Mouse (Mus musculus) lung, postnatal 25 days (tissue): ENCODE results near the gene Cyb5d2.

ENCODE experiments used
- DNase-seq: peaks from one replicate; pipeline ENCODE4 v3.0.0; 2022; ENCODE audit warnings: low spot score

The Cyb5d2 gene

GRCm38 (mm10) chr11:72795455-72796295 lies at the start of gene Cyb5d2, which contains the start of gene Zzef1:
Gene Cyb5d2 (minus strand): TSS chr11:72796142.
Gene Zzef1 (plus strand): TSS chr11:72796226.
- peak; percentile 98 for DNase-seq

GRCm38 (mm10) chr11:72845526-72845925 lies 49.6 kb upstream of the Cyb5d2 start:
- no peak for DNase-seq

- peak; percentile 36 for DNase-seq
Observed at GRCm38 (mm10) chr11:72843576-72843975, 47.6 kb upstream of the Cyb5d2 start.

GRCm38 (mm10) chr11:72842731-72843130 lies 46.8 kb upstream of the Cyb5d2 start:
- no peak for DNase-seq

GRCm38 (mm10) chr11:72829869-72830268 lies 33.9 kb upstream of the Cyb5d2 start:
- DNase-seq = no peak

- no peak for DNase-seq
Observed at GRCm38 (mm10) chr11:72821041-72821440, 25.1 kb upstream of the Cyb5d2 start.

GRCm38 (mm10) chr11:72818067-72818466 lies 22.1 kb upstream of the Cyb5d2 start:
- DNase-seq = no peak

- DNase-seq = no peak
Observed at GRCm38 (mm10) chr11:72816859-72817258, 20.9 kb upstream of the Cyb5d2 start.

- DNase-seq = no peak
Observed at GRCm38 (mm10) chr11:72814188-72814587, 18.2 kb upstream of the Cyb5d2 start.

- DNase-seq = no peak
Observed at GRCm38 (mm10) chr11:72813687-72814086, 17.7 kb upstream of the Cyb5d2 start.

- DNase-seq = no peak
Observed at GRCm38 (mm10) chr11:72807992-72808391, 12.1 kb upstream of the Cyb5d2 start.

- DNase-seq = no peak
Observed at GRCm38 (mm10) chr11:72806556-72806955, 10.6 kb upstream of the Cyb5d2 start.

GRCm38 (mm10) chr11:72805232-72805631 lies 9.3 kb upstream of the Cyb5d2 start:
- DNase-seq = no peak

- DNase-seq = peak; percentile 31
Observed at GRCm38 (mm10) chr11:72804586-72804985, 8.6 kb upstream of the Cyb5d2 start.

- peak; percentile 12 for DNase-seq
Observed at GRCm38 (mm10) chr11:72803038-72803437, 7.1 kb upstream of the Cyb5d2 start.

GRCm38 (mm10) chr11:72801182-72801581 lies 5.2 kb upstream of the Cyb5d2 start:
- no peak for DNase-seq

- no peak for DNase-seq
Observed at GRCm38 (mm10) chr11:72798112-72798511, 2.2 kb upstream of the Cyb5d2 start.

- no peak for DNase-seq
Observed at GRCm38 (mm10) chr11:72796773-72797338, 914 bp upstream of the Cyb5d2 start.

GRCm38 (mm10) chr11:72796296-72796687 lies 350 bp upstream of the Cyb5d2 start:
- DNase-seq = peak; percentile 16

- DNase-seq = no peak
Observed at GRCm38 (mm10) chr11:72795149-72795454, 840 bp downstream of the Cyb5d2 start.

- DNase-seq = no peak
Observed at GRCm38 (mm10) chr11:72792033-72792432, 3.9 kb downstream of the Cyb5d2 start.

- no peak for DNase-seq
Observed at GRCm38 (mm10) chr11:72782503-72782902, 13.4 kb downstream of the Cyb5d2 start.

GRCm38 (mm10) chr11:72782103-72782502 lies 13.8 kb downstream of the Cyb5d2 start:
- peak; percentile 9 for DNase-seq

- DNase-seq = no peak
Observed at GRCm38 (mm10) chr11:72778957-72779356, 17.0 kb downstream of the Cyb5d2 start.
